Mouse (Mus musculus) heart, adult 10 weeks (tissue): ENCODE measurements around the gene Anpep. TPM values are rescaled to one million over a fixed set of nuclear protein-coding genes. Genes with fewer than 3 reads are reported as not detected.

Experiments
- polyA plus RNA-seq: library from polyadenylated mRNA; stranded (reverse); fragments of 350-450 nt; fragmentation: Illumina TruSeq; extraction: RNeasy Lipid Tissue Mini Kit (QIAGEN cat#74804); gene quantifications from one replicate; pipeline ENCODE4 v1.2.3, GENCODE M21; 2014; ENCODE audit warnings: low read depth, low replicate concordance

Anpep gene
- 17.2 TPM for polyA plus RNA-seq

GRCm38 (mm10) chr7:79860811-79861210, at the start of gene Anpep:
TSS of gene Anpep (minus strand) at chr7:79861059.

GRCm38 (mm10) chr7:79810611-79811506, 50.0 kb downstream of the Anpep start, which contains the start of gene Mesp2:
TSS of gene Mesp2 (plus strand) at chr7:79810727.

GRCm38 (mm10) chr7:79793688-79794087, 67.2 kb downstream of the Anpep start, which contains the start of gene Mesp1:
TSS of gene Mesp1 (minus strand) at chr7:79793788.

Other genes starting within 250 kb of the Anpep start
- not detected for gene Rhcg, start 243.4 kb downstream of the Anpep start, polyA plus RNA-seq
- not detected for gene Ticrr, start 200.9 kb downstream of the Anpep start, polyA plus RNA-seq
- 1.3 TPM for gene Kif7, start 145.3 kb downstream of the Anpep start, polyA plus RNA-seq
- 9.8 TPM for gene Plin1, start 128.2 kb downstream of the Anpep start, polyA plus RNA-seq
- 26.0 TPM for gene Pex11a, start 117.9 kb downstream of the Anpep start, polyA plus RNA-seq
- 0.31 TPM for gene Wdr93, start 117.9 kb downstream of the Anpep start, polyA plus RNA-seq
- gene Mesp1, start 67.3 kb downstream of the Anpep start, polyA plus RNA-seq = not detected
- not detected for gene Mesp2, start 50.3 kb downstream of the Anpep start, polyA plus RNA-seq
- 14.8 TPM for gene Ap3s2, start 59.6 kb upstream of the Anpep start, polyA plus RNA-seq
- 14.6 TPM for gene Arpin, start 74.3 kb upstream of the Anpep start, polyA plus RNA-seq
- 20.3 TPM for gene Zfp710, start 163.8 kb upstream of the Anpep start, polyA plus RNA-seq